Mouse (Mus musculus) kidney, adult 2 months (tissue): ENCODE data around the gene Lrp2.

Experiments used
- CTCF ChIP-seq: fragments of 200-500 bp; conservative IDR thresholded peaks from 2 replicates; pipeline ENCODE4 v1.5.1; 2011; ENCODE audit warnings: low read depth, mild to moderate bottlenecking, control low read depth, low read length, moderate library complexity, mixed read lengths; ENCODE audit not compliant: insufficient read depth, insufficient read length
- POLR2A ChIP-seq: fragments of 200-500 bp; IDR thresholded peaks from one replicate; pipeline ENCODE4 v1.6.1; 2011; ENCODE audit warnings: low read depth, low read length, control low read depth

DNA sequence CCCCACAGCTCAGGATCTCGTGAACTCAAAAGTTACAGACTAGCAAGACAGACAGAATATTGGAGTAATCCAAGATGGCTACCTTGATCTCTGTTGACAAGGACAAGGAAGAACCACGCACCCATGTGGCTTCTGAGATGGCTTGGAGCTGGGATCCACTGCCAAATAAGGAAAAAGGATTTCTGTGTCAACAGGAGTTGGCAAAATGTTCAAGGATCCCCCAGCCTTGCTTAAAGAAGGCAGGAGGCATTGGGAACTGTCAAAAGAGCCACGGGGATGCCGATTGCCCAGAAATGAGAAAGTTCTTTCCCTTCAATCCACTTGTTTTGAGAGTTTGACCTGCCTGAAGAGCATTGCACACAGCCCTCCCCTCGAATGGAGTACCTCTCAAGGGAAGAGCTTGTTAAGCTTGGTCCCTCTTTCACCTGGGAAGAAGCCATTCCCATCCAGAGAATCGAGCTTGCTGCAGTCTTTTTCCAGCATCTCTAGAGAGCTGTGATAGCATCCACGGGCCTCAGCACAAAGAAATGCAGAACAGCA lies 6.2 kb upstream of the Lrp2 start:
- TF ChIP-seq POLR2A (no peak), CTCF (no peak)
